Comparison of ENCODE assay signal across 19 mouse cellular contexts in genomic region chr9:33543301-33543700, GRCm38 (mm10).
DNase-seq lines count a peak whose midpoint lies in the region; TF ChIP-seq lines count a peak whose summit lies in the region.
"Had no signal": no experiment of that assay in that cellular context is flagged by ENCODE, and none has a peak within 500 bp of the region (broad histone marks: within the 10 kb centered on the region; RNA-seq: fewer than 3 reads in every experiment).

No protein-coding gene starts in this region.

- H3K4me3 ChIP-seq in layer of hippocampus, adult 2 months, result no peak overlapping the region
- H3K4me3 ChIP-seq: embryonic facial prominence, embryonic 13.5 days; forebrain, embryonic 10.5 days; hindbrain, embryonic 15.5 days; left cerebral cortex, adult 2 months; midbrain, embryonic 13.5 days; neural tube, embryonic 12.5 days had no signal

- DNase-seq in adrenal gland, postnatal 10 days, result peak; percentile 7
- no peak for DNase-seq in adrenal gland, postnatal 4 days (ENCODE audit: low spot score in 2 of 2)
- peak; percentile 10 to 13 for DNase-seq in layer of hippocampus, adult 2 months (ENCODE audit: low spot score in 2 of 2)
- DNase-seq in layer of hippocampus, postnatal 25 days (ENCODE audit: extremely low spot score in 1 of 2, low spot score in 1 of 2), result no peak
- peak; percentile 41 for DNase-seq in testis, postnatal 10 days (ENCODE audit: low spot score)
- no peak for DNase-seq in testis, postnatal 14 days (ENCODE audit: low spot score)
- peak; percentile 1 for DNase-seq in telencephalon, adult 2 months (ENCODE audit: low read depth, low spot score)
- no peak for DNase-seq in embryo, embryonic 9.5 days (ENCODE audit: extremely low spot score)
- DNase-seq: adrenal gland, postnatal 36 days; kidney, adult 2 months; liver; lung, adult 2 months; thymus, postnatal 4 days had no signal

- TF ChIP-seq CTCF in layer of hippocampus, adult 2 months (conservative IDR thresholded peaks at IDR 0.05), result no peak

- H3K27ac ChIP-seq in layer of hippocampus, adult 2 months, result no peak overlapping the region
- H3K27ac ChIP-seq: embryonic facial prominence, embryonic 13.5 days; forebrain, embryonic 10.5 days; hindbrain, embryonic 15.5 days; left cerebral cortex, adult 2 months; midbrain, embryonic 13.5 days; neural tube, embryonic 12.5 days had no signal

Comparison
In these comparisons a context has a peak if more than half of its experiments do, and no peak if none do; other contexts are left out.
1. DNase-seq: peak in adrenal gland, postnatal 10 days (single experiment), layer of hippocampus, adult 2 months (2 of 2), testis, postnatal 10 days (single experiment) and telencephalon, adult 2 months (single experiment); none in adrenal gland, postnatal 4 days (0 of 2), layer of hippocampus, postnatal 25 days (0 of 2), testis, postnatal 14 days (single experiment) and embryo, embryonic 9.5 days (single experiment).